Mouse (Mus musculus): ENCODE data around the gene Lmntd1.

DNA sequence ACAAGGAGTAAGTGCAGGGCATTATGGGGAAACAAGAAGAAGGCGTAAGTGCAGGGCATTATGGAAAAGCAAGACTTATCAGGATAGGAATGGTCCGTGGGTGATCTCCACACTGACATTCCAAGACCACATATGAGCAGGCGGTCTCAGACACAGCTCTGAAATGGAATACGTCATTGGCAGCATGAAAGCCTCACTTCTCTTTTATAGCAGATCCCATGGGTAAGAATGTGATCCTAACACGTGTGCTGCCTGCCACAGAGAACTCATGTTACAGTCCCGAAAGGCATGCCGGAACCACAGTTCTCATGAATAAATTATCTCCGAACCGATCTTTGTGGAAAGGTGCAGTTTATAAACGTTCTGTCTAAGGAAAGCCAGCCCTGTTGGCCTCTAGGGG is 294.0 kb downstream of the Lmntd1 start:
- no peak for TF ChIP-seq POLR2A (IDR thresholded peaks at IDR 0.05; ENCODE audit: control insufficient read depth, extremely low read depth, insufficient read depth, low read length, poor library complexity)
- TF ChIP-seq CTCF (IDR thresholded peaks at IDR 0.05; ENCODE audit: borderline replicate concordance, control insufficient read depth, extremely low read depth, insufficient read depth, low read length, poor library complexity) = no peak
